Mouse (Mus musculus) cerebellum, adult 11 months (tissue): ENCODE data around the gene Dok5.
A peak's percentile ranks its signal among the peaks of the same experiment; 100 is the strongest.

Experiments
- DNase-seq: peaks from one replicate; pipeline ENCODE4 v3.0.0; 2022

The Dok5 gene

DNA sequence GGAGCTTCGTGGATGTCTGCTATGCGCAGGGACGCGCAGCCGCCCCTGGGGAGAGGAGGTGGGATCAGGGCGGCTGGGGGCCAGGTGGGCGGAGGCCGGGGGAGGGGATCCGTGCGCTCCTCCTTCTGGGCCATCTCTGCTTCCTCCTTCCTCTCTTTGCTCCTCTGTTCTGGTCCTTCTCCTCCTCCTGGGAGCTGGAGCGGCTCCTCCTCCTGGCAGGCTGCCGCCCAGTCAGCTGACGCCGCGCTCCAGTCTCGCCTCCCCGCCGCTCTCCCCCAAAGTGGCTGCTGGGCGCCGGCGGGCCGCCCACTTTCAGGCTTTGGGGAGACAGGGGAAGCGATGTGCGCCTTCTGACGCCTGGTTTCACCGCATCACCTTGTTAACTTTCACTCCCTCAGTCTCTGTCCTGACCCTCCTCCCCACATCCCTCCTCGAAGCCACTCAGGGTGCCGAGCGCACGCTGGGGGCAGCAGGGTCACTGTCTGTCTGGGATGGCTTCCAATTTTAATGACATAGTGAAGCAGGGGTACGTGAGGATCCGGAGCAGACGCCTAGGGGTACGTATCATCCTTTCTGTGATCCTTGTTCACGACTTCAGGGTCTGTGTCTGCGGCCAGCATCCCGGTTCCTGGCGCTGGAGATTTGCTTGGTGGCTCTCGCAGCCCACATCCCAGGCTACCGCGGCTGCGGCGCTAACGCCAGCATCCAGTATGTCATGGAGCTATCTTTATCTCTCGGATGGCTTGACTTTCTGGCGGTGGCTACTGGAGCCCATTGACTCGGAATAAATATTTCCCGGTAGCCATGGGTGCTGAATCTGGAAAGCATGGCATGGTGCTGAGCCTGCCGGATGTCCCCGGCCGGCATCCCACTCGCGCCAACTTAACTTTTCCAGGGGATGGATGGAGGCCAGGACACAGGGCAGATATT is at the start of gene Dok5:
TSS of gene Dok5 (plus strand) at position 176 of the 930 bp plus-strand sequence.
- DNase-seq, result peak; percentile 83

GRCm38 (mm10) chr2:170683385-170683784 is 48.2 kb upstream of the Dok5 start:
- DNase-seq, result no peak

DNA sequence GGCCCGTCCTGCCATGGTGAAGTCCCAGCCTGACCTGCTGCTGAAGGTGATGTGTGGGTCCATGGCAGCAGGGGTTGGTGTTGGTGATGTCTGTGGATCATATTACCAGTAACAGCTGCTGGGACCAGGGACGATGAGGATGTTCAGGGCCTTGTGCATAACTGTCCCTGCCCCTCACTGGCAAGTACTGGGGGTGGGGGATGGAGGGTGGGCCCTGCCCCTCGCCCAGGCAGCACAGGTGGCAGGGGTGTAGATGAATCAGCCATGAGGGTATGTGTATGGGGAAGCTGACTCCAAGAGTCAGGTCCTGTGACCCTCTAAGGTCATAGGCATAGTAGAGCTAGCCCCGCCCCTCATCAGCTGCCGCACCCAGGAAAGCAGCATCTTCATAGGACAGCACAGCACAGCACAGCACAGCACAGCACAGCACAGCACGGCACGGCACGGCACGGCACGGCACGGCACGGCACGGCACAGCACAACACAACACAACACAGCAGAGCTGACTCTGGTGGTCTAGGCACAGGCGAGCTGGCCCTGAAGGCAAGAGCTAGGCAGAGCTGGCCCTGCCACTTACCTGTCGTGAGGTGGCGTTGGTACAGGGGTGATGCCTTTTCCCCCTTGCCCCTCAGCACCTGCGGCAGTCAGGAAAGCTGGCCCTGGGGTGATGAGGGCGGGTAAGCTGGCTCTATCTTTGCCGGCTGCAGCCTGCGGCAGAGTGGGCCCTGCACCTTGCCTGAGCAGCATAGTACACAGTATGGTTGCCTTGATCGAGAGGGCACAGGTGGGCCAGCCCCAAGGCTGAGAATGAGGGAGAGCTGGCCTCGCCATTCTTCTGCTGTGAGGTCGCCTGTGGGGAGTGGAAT is 36.3 kb upstream of the Dok5 start:
- DNase-seq, result no peak

GRCm38 (mm10) chr2:170695937-170696510 is 35.6 kb upstream of the Dok5 start:
- no peak for DNase-seq

DNA sequence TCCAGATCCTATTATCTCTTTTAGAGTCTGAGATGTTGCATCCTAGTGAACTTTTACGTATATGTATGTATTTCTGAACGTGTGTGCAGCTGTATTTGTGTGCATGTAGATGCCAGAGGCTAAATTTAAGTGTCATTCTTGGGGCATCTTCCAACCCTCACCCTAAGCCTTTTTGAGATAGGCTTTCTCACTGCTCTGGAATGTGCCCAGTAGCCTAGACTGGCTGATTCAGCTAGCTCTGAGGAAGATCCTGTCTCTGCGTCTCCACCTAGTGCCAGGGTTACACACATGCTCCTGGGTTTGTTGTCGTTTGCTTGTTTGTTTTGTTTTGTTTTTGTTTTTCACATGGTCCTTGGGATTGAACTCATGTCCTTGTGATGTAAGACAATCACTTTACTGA is 31.1 kb upstream of the Dok5 start:
- DNase-seq, result no peak

- no peak for DNase-seq
Measured at GRCm38 (mm10) chr2:170706488-170706887, 25.1 kb upstream of the Dok5 start.

- no peak for DNase-seq
Measured at GRCm38 (mm10) chr2:170707672-170708071, 23.9 kb upstream of the Dok5 start.

DNA sequence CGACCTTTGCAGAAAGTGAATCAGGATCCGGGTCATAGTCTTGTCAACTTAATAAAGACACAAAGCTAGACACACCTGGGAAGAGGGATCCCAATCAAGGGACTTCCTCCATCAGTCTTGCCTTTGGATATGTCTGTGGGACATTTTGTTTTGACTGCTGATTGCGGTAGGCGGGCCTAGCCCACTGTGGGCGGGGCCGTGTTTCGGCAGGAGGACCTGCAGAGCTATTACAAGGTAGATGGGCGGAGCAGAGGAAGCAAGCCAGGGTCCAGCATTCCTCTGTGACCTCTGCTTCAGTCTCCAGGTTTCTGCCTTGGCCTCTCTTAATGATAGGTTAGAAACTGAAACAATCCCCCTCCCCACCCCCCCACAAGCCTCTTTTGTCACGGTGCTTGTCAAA is 22.7 kb upstream of the Dok5 start:
- no peak for DNase-seq

GRCm38 (mm10) chr2:170712658-170713285 is 18.8 kb upstream of the Dok5 start:
- DNase-seq, result no peak

GRCm38 (mm10) chr2:170720386-170720785 is 11.2 kb upstream of the Dok5 start:
- no peak for DNase-seq

GRCm38 (mm10) chr2:170724136-170724535 is 7.5 kb upstream of the Dok5 start:
- no peak for DNase-seq

GRCm38 (mm10) chr2:170724716-170725115 is 6.9 kb upstream of the Dok5 start:
- no peak for DNase-seq

- no peak for DNase-seq
Measured at GRCm38 (mm10) chr2:170725796-170726195, 5.8 kb upstream of the Dok5 start.

GRCm38 (mm10) chr2:170726996-170727710 is 4.5 kb upstream of the Dok5 start:
- DNase-seq, result no peak

GRCm38 (mm10) chr2:170728864-170729263 is 2.7 kb upstream of the Dok5 start:
- no peak for DNase-seq

- DNase-seq, result no peak
Measured at GRCm38 (mm10) chr2:170729661-170730060, 1.9 kb upstream of the Dok5 start.

DNA sequence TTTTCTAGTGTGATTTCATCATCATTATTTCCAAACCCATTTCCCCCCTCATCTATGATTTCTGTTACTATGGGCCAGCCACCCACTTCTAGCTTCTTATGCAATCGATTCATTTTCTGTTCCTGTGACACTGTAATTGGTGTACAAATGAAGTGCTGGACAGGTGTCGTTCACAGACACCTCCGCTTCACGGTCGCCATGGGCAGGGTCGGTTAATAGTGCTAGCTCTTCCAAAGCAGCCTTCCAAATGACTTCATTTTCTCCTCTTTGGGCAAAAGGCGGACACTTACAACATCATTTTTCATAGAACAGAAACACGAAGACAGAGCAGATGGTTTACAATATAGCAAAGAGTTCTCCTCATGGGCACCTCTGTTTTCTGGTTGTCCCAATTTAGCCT is 1.5 kb upstream of the Dok5 start:
- no peak for DNase-seq

DNA sequence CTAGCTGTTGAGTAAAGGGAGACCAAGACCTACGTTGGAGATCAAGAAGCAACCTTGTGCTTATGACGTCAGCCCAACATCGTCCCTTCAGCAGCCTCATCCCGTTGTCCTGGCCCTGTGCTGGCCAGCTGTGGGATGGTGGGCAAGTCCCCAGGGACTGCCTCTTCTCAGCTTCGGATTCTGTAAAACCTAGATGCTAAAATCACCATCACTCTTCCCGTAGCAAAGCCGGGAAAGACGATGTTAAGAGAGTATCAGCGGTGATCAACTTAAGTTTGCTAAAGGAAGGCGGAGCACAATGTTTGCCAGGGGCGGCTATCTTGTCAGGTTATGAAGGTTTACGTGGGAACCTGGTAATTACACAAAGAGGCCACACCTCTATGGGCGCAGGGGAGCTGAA is 826 bp upstream of the Dok5 start:
- DNase-seq, result no peak

DNA sequence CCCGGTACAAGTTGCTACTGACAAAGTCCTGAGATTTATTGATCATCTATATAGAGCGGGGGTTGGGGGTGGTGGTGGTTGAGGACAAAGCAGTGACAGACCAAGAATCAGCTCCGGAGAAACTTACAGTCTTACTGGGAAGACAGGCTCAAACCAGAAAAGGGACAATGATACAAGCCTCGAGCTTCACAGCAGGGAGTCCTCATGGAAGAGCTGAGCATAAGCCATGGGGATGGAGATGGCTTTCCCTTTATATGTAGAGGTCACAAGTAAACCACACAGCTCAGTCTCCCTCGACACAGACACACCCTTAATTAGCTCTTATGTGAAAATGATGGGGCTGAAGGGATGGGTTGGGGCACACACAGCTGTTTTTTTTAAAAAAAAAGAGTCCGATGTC is 402 bp upstream of the Dok5 start:
- peak; percentile 22 for DNase-seq

DNA sequence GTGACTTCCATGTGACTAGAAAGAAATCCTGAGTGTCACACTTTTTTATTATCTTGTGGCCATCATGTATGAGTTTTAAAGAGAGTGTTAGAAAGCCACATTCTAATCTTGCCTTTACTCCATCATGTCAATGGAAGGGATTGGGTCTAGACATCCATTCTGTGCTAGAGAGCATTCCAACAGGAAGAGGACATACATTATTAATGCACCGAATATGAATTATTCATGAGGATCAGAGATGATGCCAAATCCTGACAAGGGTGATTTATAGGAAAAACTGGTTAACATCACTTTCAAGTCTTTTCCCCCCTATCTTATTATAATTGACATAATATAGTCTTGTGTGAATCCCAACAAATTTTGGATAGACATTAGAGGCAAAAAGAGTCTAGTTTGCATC is 2.1 kb downstream of the Dok5 start:
- no peak for DNase-seq

- DNase-seq, result no peak
Measured at GRCm38 (mm10) chr2:170734446-170734845, 2.8 kb downstream of the Dok5 start.

DNA sequence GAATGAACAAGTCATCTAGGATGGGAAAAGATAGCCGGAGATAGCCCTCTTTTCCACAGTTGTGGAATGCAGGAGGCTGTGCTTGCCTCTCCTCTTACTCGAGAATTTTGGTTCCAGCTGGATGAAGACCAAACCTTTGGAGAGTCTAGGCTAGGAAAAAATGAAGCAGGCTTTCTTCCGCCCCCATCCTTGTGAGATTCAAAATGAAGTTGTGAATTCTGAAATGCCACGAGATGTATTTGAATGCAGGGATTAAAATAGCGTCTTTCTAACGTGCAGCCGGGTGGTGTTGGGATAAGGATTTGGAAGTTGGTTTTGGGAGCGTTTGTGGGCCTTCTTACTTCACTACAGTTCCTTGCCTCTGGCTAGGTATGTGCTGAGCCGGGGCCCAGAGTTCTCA is 6.8 kb downstream of the Dok5 start:
- DNase-seq, result no peak
